Mouse (Mus musculus) ZHBTc4 (cell line): Measurements from ENCODE around the gene Gm10134.
"Not testable (repeated sequence)": the region's sequence is repeated elsewhere in the genome, so short reads cannot be mapped to it uniquely, and the experiment has no call there.

Source experiments
- DNase-seq: peaks from one replicate; pipeline ENCODE4 v3.0.0-alpha.2; 2011; ENCODE audit warnings: low read depth, low spot score

The Gm10134 gene

DNA sequence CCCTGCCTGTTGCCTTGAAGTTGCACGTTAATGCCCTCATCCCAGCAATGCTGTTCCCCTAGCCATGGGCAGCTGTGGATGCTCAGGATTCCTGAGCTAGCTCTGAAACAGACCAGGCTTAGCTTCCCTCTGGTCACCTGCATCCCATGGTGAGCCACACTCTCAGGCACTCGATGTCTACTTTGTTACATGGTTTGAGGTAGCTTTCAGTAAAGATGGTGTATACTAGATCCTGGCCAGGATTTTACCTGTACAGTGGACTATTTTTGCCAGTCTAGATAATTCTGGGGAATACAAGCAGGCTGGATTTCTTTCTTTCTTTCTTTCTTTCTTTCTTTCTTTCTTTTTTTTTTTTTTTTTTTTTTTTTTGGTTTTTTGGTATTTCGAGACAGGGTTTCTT lies at the start of gene Gm10134:
Gene Gm10134 (plus strand): TSS at position 301 of the 400 bp plus-strand sequence.
- DNase-seq: no peak

DNA sequence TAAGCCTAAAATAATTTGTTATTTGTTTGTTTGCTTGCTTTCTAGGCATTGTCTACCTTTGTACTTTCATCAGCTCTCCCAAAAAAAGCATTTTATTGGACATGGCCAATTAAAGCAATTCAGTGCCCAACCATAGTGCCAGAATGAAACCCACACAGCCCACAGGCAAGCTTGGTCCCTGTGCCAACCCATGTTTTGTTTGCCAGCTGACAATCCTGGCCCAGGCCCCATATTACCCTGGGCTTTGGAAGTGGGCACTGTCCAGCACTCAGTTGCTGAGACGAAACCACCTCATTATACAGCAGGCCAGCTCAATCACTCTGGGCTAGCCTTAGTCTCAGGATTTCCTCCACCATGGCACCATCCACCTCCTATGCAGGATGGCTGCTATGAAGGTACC lies 49.3 kb upstream of the Gm10134 start:
- no peak for DNase-seq

DNA sequence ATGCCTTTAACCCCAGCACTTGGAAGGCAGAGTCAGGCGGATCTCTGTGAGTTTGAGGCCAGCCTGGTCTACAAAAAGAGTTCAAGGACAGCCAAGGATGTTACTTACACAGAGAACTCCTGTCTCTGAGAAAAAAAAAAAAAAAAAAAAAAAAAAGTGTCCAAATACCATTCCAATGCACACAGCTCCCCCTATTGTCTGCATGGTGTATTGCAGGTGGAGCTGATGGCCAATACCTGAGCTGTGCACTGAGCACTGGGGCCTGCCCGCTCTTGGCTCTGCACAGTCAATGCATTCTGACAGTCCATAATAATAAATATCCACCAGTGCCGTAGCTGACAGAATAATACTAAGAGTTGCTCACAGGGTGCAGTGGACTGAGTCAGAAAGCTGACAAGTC lies 42.0 kb upstream of the Gm10134 start:
- peak; percentile 93 for DNase-seq

DNA sequence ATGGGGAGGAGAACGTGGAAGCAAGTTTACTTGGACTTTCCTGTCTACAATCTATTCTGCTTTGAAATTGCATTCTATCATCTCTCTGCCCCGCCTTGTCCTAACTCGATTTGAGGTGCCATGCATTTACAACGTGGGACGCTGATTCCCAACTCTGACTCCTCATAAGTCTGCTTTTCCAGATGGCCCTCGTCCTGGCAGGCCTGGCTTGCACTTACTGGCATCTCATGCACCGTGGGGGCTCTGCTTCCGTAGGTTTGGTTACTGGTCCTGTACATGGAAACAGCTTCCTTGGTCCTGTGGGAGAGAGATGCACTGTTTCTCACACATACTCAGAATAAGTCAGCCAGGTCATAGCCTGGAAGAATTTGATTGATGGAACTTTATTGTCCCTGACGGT lies 41.0 kb upstream of the Gm10134 start:
- no peak for DNase-seq

DNA sequence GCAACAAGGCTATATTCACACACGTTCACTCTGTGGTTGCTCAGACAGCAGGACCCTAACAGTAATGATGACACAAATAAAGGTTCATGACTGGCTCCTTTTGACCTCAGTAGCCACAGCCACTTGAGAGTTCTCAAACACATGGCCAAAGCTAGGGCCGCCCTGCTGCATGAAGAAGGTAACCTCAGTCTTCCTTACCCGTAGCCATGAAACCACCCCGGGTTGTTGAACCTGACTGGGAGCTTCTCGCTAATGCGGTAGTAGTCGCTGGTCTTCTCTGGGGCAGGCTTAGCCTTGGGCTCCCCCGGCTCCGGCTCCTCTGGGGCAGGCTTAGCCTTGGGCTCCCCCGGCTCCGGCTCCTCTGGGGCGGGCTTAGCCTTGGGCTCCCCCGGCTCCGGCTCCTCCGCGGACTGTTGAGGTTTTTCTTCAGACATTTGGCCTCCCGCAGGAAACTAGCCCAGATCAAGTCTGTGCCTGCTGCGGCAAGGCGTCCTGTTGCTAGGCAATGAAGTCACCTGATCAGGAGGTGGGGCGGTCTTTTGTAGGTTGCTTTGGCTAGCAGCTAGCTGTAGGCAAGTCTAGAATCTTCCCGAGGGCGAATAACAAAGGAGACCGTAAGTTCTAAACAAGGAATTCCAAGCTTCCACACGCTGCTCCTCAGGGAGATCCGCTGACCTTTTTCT lies 39.9 kb upstream of the Gm10134 start, which contains the start of gene 1700007K13Rik:
Gene 1700007K13Rik (minus strand): TSS at position 497 of the 683 bp plus-strand sequence.
- peak; percentile 98 for DNase-seq

DNA sequence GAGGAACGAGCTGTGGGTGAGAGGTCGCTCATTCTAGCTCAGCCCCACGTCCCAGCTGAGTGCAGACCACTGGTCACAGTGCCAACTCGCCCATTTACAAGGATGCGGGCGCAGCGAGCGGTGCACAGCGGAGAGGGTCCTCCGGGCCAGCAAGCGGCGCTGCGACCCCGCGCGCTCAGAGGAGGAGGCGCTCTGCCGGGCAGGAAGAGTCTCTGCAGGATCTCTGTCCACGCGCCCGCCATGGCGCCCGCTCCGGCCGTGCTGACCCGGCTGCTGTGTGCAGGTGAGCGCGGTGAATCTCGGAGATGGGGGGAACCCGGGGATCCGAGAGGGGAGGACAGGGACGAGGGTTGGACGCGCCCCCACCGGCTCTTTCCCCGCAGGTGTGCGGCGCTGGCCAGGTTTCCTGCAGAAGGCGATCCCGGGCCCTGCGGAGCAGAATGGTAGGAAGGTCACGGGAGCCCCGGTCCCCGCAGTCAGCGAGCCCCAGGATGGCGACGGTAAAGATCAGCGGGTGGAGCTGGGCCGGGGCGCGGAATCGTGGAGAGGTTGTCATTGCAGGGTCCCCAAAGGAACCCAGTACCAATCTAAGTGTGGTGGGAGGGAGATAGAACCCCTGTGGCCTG lies 37.9 kb upstream of the Gm10134 start, which contains the start of gene Mrps2:
Gene Mrps2 (plus strand): TSS at position 207 of the 626 bp plus-strand sequence.
- DNase-seq: peak; percentile 95

DNA sequence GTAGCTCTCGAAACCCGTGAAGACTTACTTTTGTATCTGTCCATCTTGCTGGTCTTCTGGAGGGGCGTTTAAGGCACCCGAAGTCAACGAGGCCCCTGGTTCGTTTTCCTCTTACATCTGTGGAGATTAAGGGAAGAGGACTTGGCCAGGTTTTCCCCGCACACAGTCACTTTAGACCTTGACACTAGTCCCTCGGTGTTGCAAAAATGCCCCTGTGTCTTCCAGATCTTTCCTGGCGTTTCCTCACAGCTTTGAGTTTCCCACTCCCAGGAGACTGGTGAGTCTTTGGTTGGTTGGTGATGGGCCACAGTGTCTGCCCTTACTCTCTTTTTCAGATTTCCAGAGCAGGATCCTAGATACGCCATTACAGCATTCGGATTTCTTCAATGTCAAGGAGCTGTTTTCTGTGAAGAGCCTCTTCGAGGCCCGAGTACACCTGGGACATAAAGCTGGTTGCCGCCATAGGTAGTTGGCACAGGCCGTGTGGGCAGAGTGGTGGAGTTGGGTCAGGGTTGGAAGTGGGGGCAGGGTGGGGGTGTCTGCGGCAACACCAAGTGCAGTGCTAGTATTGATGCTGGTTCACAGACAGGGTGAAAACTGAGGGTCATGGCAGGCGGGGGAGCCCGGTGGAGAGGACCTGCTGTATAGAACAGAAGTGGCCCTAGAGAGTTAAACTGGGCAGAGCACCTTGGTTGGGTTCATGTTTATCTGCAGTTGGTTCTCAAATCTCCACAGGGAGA lies 37.2 kb upstream of the Gm10134 start:
- no peak for DNase-seq

DNA sequence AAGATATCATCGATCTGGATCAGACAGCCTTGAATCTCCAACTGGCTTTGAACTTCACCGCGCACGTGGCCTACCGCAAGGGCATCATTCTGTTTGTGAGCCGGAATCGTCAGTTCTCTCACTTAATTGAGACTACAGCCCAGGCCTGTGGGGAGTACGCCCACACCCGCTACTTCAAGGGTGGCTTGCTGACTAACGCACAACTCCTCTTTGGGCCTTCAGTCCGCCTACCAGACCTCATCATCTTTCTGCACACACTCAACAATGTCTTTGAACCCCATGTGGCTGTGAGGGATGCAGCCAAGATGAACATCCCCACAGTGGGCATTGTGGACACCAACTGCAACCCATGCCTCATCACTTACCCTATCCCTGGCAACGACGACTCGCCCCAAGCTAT lies 36.4 kb upstream of the Gm10134 start:
- DNase-seq: peak; percentile 24

DNA sequence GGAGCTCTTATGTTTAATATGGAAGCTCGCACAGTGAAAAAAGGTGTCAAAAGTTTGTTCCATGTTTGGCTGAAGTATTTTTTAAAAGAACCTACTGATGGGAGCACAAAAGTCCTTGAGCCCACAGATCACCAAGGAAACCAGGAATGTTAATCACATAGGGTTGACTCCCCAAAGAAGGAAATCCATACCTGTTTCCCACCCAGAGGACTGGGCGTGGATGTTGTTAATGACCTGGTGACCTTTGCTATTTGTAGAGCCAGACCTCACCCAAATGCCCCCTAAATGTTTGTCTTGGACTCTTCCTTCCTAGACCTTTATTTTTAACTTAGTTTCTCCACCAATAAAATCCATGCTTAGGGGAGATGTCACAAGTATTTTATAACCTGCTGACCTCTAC lies 35.3 kb upstream of the Gm10134 start:
- DNase-seq: peak; percentile 42

DNA sequence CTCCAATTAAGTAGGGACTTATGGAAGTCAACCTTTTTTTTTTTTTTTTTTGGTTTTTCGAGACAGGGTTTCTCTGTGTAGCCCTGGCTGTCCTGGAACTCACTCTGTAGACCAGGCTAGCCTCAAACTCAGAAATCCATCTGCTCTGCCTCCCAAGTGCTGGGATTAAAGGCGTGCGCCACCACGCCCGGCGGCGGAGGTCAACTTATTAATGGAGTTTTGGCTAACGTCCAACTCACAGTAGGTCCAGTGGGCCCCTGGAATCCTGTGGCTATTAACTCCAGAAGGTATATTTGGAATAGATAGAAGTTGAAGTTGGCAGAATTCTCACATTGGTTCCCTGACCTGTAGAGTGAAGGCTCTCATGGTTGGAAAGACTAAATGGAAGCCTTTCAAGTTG lies 33.9 kb upstream of the Gm10134 start:
- DNase-seq: not testable (repeated sequence)

DNA sequence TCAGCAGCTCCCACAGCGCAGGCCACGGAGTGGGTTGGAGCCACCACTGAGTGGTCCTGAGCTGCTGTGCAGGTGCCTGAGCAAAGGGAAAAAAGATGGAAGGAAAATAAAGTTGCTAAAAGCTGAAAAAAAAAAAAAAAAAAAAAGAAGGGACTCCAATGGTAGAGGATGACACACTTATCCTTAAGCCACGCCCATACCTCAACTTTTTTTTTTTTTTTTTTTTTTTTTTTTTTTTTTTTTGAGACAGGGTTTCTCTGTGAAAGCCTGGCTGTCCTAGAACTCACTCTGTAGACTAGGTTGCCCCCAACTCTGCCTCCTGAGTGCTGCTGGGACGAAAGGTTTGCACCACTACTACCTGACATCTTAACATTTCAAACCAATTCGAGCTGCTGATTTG lies 27.9 kb upstream of the Gm10134 start:
- DNase-seq: not testable (repeated sequence)

DNA sequence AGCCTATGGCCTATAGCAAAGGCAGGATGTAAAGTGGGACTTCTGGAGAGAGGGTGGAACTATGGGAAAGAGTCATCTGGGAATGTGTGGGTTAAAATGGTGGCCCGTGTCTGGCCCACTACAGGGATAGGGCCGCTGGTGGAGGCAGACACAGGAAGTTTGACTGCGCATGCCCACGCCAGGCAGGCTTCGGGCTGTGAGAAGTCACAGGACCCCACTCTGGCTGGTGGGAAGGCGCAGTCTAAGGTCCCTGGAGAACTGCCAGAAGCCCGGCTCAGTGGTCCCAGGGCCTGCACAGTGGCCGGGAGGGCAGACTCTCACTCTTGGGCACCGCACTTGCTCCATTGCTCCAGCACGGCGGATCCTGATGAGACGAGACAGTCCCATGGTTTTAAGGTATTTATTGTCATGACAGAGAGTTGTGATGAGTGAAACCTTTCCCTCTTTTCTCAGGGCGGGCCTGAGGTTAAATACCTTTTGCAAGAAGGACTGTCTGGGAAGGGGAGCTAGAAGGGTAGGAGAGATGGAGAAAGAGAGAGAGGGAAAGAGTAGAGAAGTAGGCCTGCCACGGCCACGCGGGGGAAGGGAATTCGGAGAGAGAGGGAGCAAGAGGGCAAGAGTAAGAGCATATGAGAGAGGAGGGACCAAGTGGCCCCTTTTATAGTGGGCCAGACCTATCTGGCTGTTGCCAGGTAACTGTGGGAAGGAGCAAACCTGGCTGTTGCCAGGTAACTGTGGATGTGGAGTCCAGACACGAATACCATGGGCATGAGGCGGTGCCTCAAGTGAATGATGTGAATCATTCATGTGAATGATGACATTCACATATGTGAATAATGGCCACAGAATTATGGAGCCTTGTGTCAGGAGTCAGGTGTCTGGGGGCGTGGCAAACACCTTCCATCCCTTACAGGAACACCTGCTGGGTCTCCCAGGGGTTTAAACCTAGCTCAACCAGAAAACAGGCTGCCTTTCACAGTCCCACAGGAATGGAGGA lies 26.4 kb upstream of the Gm10134 start:
- DNase-seq: peak; percentile 83

DNA sequence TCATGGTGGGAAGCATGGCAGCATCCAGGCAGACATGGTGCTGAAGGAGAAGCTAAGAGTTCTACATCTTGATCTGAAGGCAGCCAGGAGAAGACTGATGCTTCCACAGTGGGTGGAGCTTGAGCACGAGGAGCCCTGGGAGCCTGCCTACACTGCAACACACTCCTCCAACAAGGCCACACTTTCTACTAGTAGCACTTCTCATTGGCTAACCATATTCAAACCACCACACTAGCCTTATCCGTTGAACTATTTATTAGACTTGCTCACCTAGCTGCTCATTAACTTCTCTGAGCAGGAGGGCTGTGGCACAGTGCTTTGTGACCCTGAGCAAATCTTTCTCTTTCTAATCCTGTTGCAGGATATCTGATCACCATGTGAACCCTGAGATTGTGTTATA lies 22.0 kb upstream of the Gm10134 start:
- DNase-seq: no peak

DNA sequence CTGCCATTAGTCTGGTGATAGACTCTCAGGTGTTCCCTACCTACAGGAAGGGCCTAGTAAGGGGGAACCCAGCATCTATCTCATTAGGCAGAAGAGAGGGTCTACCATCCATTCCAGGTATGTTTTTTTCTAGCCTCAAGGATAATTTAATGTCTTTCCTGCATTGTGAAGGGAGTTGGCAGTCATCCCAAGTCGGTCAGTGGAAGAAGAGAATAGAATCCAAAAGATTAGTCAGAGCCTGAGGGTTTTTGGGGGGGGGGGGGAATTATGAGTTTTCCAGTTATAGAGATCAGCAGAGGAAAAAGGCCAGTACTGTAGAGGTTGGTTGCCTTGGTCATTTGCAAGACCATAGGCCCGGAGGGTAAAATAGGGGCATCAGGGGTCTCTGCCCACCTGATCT lies 11.4 kb upstream of the Gm10134 start:
- no peak for DNase-seq

DNA sequence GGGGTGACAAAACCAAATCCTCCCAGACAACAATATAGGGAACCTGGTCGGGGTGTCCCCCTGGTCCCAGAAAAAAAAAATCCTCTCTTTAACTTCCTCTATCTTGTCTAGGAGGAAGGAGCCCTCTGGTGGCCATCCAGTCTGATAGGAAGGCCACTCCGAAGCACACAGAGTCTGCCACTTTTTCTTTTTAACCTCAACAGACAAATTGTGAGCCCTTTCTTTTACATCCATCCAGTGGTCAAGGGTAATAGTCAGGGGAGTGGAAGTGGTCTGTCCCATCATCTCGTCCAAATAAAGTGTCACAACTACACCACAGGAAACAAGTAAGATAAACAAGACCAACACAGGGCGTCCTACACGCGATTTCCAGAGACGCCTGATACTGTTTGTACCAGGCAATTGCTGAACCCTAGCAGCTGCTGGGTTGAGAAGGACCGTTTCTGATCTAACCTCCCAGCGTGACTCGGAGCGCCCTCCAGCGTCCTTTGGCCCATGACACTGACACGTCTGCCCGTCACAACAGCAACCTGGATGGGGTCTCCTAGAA lies 10.6 kb upstream of the Gm10134 start:
- no peak for DNase-seq

DNA sequence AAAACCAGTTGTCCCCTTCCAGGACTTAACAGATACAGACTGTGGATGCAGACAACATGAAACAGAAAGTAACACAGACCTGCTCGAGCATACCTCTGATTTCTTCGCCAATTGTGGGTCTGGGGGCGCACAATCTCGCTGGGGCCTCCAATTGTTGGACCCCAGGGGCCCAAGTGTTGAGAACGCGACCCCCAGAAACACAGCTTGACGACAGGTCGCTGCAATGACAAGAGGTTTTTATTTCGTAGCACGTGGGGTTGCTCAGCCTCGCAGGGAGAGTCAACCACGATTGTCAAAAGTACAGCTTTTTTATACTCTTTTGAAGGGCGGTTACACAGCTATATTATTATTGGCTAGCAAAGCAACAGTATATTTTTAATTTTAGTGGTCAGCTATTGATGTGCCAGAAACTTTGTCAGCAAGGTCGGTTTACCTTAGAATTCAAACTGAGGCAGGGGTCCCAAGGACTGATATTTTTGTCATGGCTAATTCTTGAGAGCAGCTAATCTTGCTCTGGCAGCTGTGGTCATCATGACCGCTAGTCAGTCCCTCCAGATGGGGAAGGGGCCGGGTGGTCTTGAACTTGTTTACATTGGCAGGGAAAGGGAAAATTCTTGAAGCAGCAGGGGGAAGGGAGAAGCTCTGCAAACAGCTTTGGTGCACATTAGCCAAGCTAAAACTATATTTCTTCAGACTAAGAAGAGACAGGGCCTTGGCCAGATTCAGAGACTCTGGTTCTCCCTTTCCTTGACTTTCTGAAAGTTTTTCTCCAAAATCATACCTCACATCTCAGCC lies 9.9 kb upstream of the Gm10134 start:
- no peak for DNase-seq

DNA sequence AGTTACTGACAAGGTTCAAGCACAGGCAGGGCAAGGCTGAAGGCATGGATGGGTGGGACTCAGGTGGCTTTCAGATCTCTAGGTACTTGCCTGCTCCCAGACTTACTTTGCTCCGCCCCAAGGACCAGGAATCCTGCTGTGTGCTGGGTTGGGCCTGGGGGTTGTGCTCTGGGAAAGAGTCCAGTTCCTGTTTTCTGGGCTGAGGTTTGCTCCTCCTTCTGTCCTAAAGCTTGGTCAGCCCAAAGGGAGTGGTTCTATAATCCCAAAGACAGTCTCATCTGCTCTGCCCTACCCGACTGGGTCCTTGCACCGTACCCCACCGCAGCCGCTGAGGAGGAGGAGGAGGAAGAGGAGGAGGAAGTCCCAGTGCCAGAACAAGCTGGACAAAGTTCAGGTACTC lies 9.2 kb upstream of the Gm10134 start, which contains the start of gene Gbgt1:
Gene Gbgt1 (plus strand): TSS at position 221 of the 400 bp plus-strand sequence.
- peak; percentile 80 for DNase-seq

DNA sequence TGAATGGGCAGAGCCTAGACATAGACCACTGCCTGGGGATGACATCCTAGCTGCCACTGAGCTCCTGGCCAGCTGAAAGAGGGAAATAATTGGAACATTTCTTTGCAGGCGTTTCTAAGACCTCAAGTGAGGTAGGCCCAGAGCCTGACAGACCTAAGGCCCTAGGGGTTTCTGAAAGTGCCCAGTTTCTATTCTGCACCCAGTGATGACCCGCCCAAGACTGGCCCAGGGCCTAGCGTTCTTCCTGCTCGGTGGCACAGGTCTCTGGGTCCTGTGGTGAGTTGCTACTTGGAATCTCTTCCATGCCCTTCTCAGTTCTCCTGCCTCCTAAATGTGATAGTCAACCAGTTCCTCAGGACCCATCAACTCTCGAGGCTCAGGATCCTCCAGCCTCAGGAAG lies 8.3 kb upstream of the Gm10134 start:
- DNase-seq: no peak

DNA sequence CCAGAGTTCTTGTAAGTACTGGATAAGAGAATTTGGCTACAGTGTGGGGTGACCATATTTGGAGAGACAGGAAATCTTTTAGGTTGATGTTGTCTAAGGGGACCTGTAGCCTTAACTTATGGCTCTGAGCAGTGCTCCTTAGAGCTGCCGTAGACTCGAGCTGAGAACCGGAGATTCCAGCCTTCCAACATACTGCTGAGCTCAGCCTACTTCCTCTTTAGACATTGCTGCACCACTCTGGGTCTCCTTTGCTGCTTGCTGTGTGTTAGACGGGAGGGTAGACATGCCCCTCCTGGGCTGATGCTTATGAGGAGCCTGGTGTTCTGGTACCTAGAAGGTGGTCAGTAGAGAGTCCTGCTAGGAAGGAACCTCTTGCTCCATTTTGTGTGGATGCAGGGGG lies 7.5 kb upstream of the Gm10134 start:
- no peak for DNase-seq

DNA sequence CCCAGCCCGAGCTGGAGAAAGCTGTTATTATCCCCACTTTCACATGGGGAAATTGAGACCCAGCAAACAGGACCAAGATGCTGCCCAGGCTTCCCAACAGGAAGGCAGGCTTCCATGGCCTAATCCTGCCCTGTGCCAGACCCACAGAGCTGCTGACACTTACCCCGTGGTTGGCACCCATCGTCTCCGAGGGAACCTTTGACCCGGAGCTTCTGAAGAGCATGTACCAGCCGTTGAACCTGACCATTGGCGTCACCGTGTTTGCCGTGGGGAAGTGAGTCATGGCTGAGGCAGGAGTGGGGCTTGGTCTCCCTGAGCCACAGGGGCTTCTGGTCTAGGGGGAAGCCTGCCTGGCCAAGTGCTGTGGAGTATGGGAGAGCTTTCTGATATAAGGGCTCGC lies 2.9 kb upstream of the Gm10134 start:
- no peak for DNase-seq
